In genomic region chr5:125141916-125142315, GRCm38 (mm10) we compare ENCODE assay signal across 9 mouse cellular contexts. TPM values are rescaled to one million over a fixed set of nuclear protein-coding genes. Genes with fewer than 3 reads are reported as not detected.
DNase-seq lines count a peak whose midpoint lies in the region; ATAC-seq and TF ChIP-seq lines count a peak whose summit lies in the region.
"Had no signal": no experiment of that assay in that cellular context is flagged by ENCODE, and none has a peak within 500 bp of the region (broad histone marks: within the 10 kb centered on the region; RNA-seq: fewer than 3 reads in every experiment).

No protein-coding gene starts in this region.

- H3K4me2 ChIP-seq in kidney, embryonic 16.5 days (replicated peaks; ENCODE audit: low read depth, low read length) = peak overlapping the region; percentile 63; the same call in 1 of the 2 replicates
- peak overlapping the region; percentile 67 for H3K4me2 ChIP-seq in intestine, embryonic 15.5 days (replicated peaks)
- peak overlapping the region; percentile 57 for H3K4me2 ChIP-seq in neural tube, embryonic 12.5 days (replicated peaks)

- peak overlapping the region; percentile 29; the same call in 1 of the 2 replicates for H3K9ac ChIP-seq in kidney, embryonic 16.5 days (replicated peaks; ENCODE audit: low read length)
- no peak overlapping the region for H3K9ac ChIP-seq in intestine, embryonic 15.5 days
- 0 out of 2 replicates have a peak overlapping the region, but pooled peaks have one; percentile 44 for H3K9ac ChIP-seq in neural tube, embryonic 12.5 days

- WGBS in kidney, embryonic 16.5 days = 42% methylated on average over 5 of the region's 5 CpGs
- WGBS in intestine, embryonic 15.5 days = 33% methylated on average over 5 of the region's 5 CpGs
- WGBS in neural tube, embryonic 12.5 days = 50% methylated on average over 5 of the region's 5 CpGs

- H3K36me3 ChIP-seq in kidney, embryonic 16.5 days (ENCODE audit: insufficient read depth, low read length) = no peaks in the 10 kb centered on the region
- no peaks in the 10 kb centered on the region for H3K36me3 ChIP-seq in intestine, embryonic 15.5 days
- no peaks in the 10 kb centered on the region for H3K36me3 ChIP-seq in neural tube, embryonic 12.5 days
- H3K36me3 ChIP-seq: G1E had no signal

- TF ChIP-seq CTCF in embryonic fibroblast, embryonic 13.5 days (IDR thresholded peaks at IDR 0.05; ENCODE audit: borderline replicate concordance, insufficient read depth, low read length) = no peak

- ATAC-seq in kidney, embryonic 16.5 days (ENCODE audit: low FRiP score, low TSS enrichment) = no peak
- ATAC-seq in intestine, embryonic 15.5 days = no peak
- no peak for ATAC-seq in neural tube, embryonic 12.5 days (ENCODE audit: low FRiP score, low read depth)

- H3K27me3 ChIP-seq in kidney, embryonic 16.5 days (ENCODE audit: insufficient read depth, low read length) = no peaks in the 10 kb centered on the region
- H3K27me3 ChIP-seq in intestine, embryonic 15.5 days (replicated peaks) = no peaks in the 10 kb centered on the region
- no peaks in the 10 kb centered on the region for H3K27me3 ChIP-seq in neural tube, embryonic 12.5 days (replicated peaks)

- no peak overlapping the region for H3K4me3 ChIP-seq in kidney, embryonic 16.5 days (ENCODE audit: low read length)
- H3K4me3 ChIP-seq in embryonic fibroblast, embryonic 13.5 days (ENCODE audit: insufficient read depth, low read length) = no peak overlapping the region
- H3K4me3 ChIP-seq in intestine, embryonic 15.5 days (replicated peaks) = no peak overlapping the region
- H3K4me3 ChIP-seq in neural tube, embryonic 12.5 days = no peak overlapping the region

- TF ChIP-seq POLR2A in embryonic fibroblast, embryonic 13.5 days (IDR thresholded peaks at IDR 0.05; ENCODE audit: low read depth, low read length) = no peak

- peak overlapping the region; percentile 98 for H3K27ac ChIP-seq in kidney, embryonic 16.5 days (ENCODE audit: low read length)
- peak overlapping the region; percentile 99 for H3K27ac ChIP-seq in embryonic fibroblast, embryonic 13.5 days (ENCODE audit: insufficient read depth, low read length)
- peak overlapping the region; percentile 96 for H3K27ac ChIP-seq in intestine, embryonic 15.5 days
- H3K27ac ChIP-seq in neural tube, embryonic 12.5 days = peak overlapping the region; percentile 96

- no peak for DNase-seq in kidney, postnatal 14 days
- DNase-seq in right cerebral cortex, postnatal 10 days (ENCODE audit: low spot score in 2 of 2) = no peak
- no peak for DNase-seq in frontal cortex, postnatal 25 days (ENCODE audit: low spot score in 2 of 2)
- no peak for DNase-seq in thymus, postnatal 4 days

- no peaks in the 10 kb centered on the region for H3K9me3 ChIP-seq in kidney, embryonic 16.5 days (ENCODE audit: low read length)
- no peaks in the 10 kb centered on the region for H3K9me3 ChIP-seq in intestine, embryonic 15.5 days
- H3K9me3 ChIP-seq in neural tube, embryonic 12.5 days = no peaks in the 10 kb centered on the region

- H3K4me1 ChIP-seq in kidney, embryonic 16.5 days (ENCODE audit: insufficient read depth, low read length) = peaks cover 80% of the 10 kb centered on the region
- H3K4me1 ChIP-seq in embryonic fibroblast, embryonic 13.5 days (ENCODE audit: control insufficient read depth, insufficient read depth, low read length) = peaks cover 12% of the 10 kb centered on the region
- peaks cover 68% of the 10 kb centered on the region for H3K4me1 ChIP-seq in intestine, embryonic 15.5 days (replicated peaks)
- H3K4me1 ChIP-seq in neural tube, embryonic 12.5 days = peaks cover 78% of the 10 kb centered on the region

RNA-seq across cellular contexts. Expression of gene Ncor2, which starts 37.1 kb away (rescaled TPM):
- polyA plus RNA-seq in kidney, embryonic 16.5 days (2015; fragmentation: Nextera tagmentation; extraction: Ambion mirVana) = 25.9 and 27.5 TPM in 2 replicates
- 110 and 130 TPM in 2 replicates for polyA plus RNA-seq in embryonic fibroblast, embryonic 13.5 days (2011; ENCODE audit: insufficient read length, low read depth, missing spikeins)
- 19.9 and 20.0 TPM in 2 replicates for polyA plus RNA-seq in intestine, embryonic 15.5 days (2015; fragmentation: Nextera tagmentation; extraction: Ambion mirVana)
- polyA plus RNA-seq in neural tube, embryonic 12.5 days (2016; fragmentation: Nextera tagmentation; extraction: Ambion mirVana) = 36.0 and 36.9 TPM in 2 replicates
